Mouse (Mus musculus): ENCODE data around the gene Stk16.

- no peak for TF ChIP-seq GATA1 (IDR thresholded peaks at IDR 0.05; ENCODE audit: low read length)
- TF ChIP-seq TAL1 (IDR thresholded peaks at IDR 0.05; ENCODE audit: low read length) = no peak
Observed at GRCm38 (mm10) chr1:75221538-75221937, 10.9 kb downstream of the Stk16 start.
